Mouse (Mus musculus) thymus, postnatal 10 days (tissue): ENCODE results near the gene Dnajc16.

Source experiments
- DNase-seq, 2 experiments: peaks; one replicate each; pipeline ENCODE4 v3.0.0; 2021; ENCODE audit warnings: low spot score in 2 of 2

Gene Dnajc16

GRCm38 (mm10) chr4:141790524-141790990 is at the start of gene Dnajc16:
Gene Dnajc16 (minus strand): TSS chr4:141790931.
- DNase-seq = peak; percentile 93 to 95

GRCm38 (mm10) chr4:141834536-141835095 is 43.9 kb upstream of the Dnajc16 start:
- no peak for DNase-seq

- DNase-seq = no peak
Measured at GRCm38 (mm10) chr4:141833911-141834310, 43.2 kb upstream of the Dnajc16 start.

GRCm38 (mm10) chr4:141831361-141831760 is 40.6 kb upstream of the Dnajc16 start:
- DNase-seq = no peak

GRCm38 (mm10) chr4:141830381-141830780 is 39.6 kb upstream of the Dnajc16 start:
- DNase-seq = no peak

GRCm38 (mm10) chr4:141828177-141828576 is 37.4 kb upstream of the Dnajc16 start:
- DNase-seq = no peak

- no peak for DNase-seq
Measured at GRCm38 (mm10) chr4:141827401-141827800, 36.7 kb upstream of the Dnajc16 start.

GRCm38 (mm10) chr4:141826060-141826459 is 35.3 kb upstream of the Dnajc16 start, which contains the start of gene Cela2a:
Gene Cela2a (minus strand): TSS chr4:141826160.
- DNase-seq = no peak

- DNase-seq = no peak
Measured at GRCm38 (mm10) chr4:141822979-141823378, 32.2 kb upstream of the Dnajc16 start.

GRCm38 (mm10) chr4:141822089-141822488 is 31.4 kb upstream of the Dnajc16 start:
- DNase-seq = peak in 1 of 2 experiments; percentile 23

GRCm38 (mm10) chr4:141821178-141821577 is 30.4 kb upstream of the Dnajc16 start:
- no peak for DNase-seq

GRCm38 (mm10) chr4:141819316-141819715 is 28.6 kb upstream of the Dnajc16 start:
- no peak for DNase-seq

- no peak for DNase-seq
Measured at GRCm38 (mm10) chr4:141818861-141819260, 28.1 kb upstream of the Dnajc16 start.

GRCm38 (mm10) chr4:141817706-141818105 is 27.0 kb upstream of the Dnajc16 start:
- DNase-seq = no peak

- DNase-seq = no peak
Measured at GRCm38 (mm10) chr4:141816776-141817655, 26.3 kb upstream of the Dnajc16 start.

GRCm38 (mm10) chr4:141816267-141816666 is 25.5 kb upstream of the Dnajc16 start:
- no peak for DNase-seq

GRCm38 (mm10) chr4:141811375-141811774 is 20.6 kb upstream of the Dnajc16 start:
- no peak for DNase-seq

GRCm38 (mm10) chr4:141810975-141811374 is 20.2 kb upstream of the Dnajc16 start:
- DNase-seq = no peak

GRCm38 (mm10) chr4:141809850-141810464 is 19.2 kb upstream of the Dnajc16 start:
- DNase-seq = peak in 1 of 2 experiments; percentile 20

GRCm38 (mm10) chr4:141805886-141806285 is 15.2 kb upstream of the Dnajc16 start:
- no peak for DNase-seq

GRCm38 (mm10) chr4:141804105-141804504 is 13.4 kb upstream of the Dnajc16 start:
- no peak for DNase-seq

GRCm38 (mm10) chr4:141797545-141797944 is 6.8 kb upstream of the Dnajc16 start:
- DNase-seq = no peak
